Mouse (Mus musculus) heart, adult 2 months (tissue): ENCODE results near the gene Sptssb.

Experiments used
- CTCF ChIP-seq: fragments of 200-600 bp; IDR thresholded peaks from 2 replicates; pipeline ENCODE4 v1.8.1; 2022; ENCODE audit warnings: antibody characterized with exemption, mild to moderate bottlenecking, moderate library complexity
- EP300 ChIP-seq: fragments of 200-500 bp; IDR thresholded peaks from 2 replicates; pipeline ENCODE4 v1.6.1; 2011; ENCODE audit warnings: low read depth, low read length, control low read depth; ENCODE audit not compliant: insufficient read depth

DNA sequence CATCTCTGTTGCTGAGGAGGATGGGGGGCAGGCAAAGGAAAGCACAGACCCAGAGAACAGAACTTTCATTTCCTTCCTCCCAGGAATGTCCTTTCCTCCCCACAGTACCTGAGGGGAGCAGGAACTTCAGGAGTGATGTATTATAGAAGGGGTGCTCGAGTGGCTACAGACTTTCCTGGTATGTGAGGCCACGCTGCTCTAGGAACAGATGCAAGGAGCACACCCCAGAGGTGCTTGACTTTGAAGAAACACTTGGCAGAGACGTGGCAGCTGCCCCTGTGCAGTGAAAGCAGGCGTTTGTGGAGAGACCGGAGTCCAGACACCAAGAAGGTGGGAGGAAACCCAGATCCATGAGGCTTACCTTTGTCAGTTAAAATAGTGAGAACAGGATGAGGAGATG, 40.6 kb upstream of the Sptssb start:
- TF ChIP-seq CTCF, result no peak
- no peak for TF ChIP-seq EP300
